Mouse (Mus musculus): ENCODE results near the gene Sbno1.
"Not testable (repeated sequence)": the region's sequence is repeated elsewhere in the genome, so short reads cannot be mapped to it uniquely, and the experiment has no call there.

The Sbno1 gene

DNA sequence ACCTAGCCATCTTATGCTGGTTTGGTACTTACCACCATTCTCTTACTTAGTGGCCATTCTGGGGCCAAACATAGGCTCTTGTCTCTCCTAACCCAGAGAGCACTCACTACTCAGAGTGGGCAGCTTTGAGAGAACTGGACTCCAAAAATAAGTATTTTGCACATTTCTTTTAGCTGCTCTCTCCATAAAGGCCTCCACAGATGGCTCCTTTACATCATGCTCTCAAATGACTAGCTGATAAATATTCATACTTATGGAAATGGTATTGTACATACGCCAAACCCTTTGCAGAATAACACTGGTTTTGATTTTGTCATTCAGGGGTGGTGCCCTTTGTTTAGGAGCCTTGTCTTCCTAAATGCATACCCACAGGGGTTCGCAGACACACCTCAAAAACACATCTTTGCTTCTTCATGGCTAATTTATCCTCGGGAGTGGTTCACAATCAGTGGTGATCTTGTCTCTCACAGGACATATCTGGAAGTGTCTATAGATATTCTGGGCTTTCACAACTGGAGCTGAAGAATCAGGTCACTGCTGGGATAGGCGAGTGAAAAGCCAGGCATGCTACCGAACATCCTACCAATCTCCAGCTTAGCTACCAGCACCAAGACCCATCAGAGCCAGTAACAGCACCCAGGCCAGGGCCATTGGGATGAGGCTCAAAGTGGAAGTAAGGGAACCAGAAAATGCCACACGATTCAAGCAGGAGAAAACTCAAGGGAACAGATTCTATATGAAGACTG, 61.5 kb downstream of the Sbno1 start:
- DNase-seq = no peak

GRCm38 (mm10) chr5:124362982-124363381, 62.8 kb downstream of the Sbno1 start, which contains the start of gene Cdk2ap1:
TSS of gene Cdk2ap1 (minus strand) at chr5:124363082.
- DNase-seq = not testable (repeated sequence)

GRCm38 (mm10) chr5:124359641-124360040, 66.2 kb downstream of the Sbno1 start:
- no peak for DNase-seq

GRCm38 (mm10) chr5:124356695-124357094, 69.1 kb downstream of the Sbno1 start:
- peak; percentile 23 for DNase-seq

DNA sequence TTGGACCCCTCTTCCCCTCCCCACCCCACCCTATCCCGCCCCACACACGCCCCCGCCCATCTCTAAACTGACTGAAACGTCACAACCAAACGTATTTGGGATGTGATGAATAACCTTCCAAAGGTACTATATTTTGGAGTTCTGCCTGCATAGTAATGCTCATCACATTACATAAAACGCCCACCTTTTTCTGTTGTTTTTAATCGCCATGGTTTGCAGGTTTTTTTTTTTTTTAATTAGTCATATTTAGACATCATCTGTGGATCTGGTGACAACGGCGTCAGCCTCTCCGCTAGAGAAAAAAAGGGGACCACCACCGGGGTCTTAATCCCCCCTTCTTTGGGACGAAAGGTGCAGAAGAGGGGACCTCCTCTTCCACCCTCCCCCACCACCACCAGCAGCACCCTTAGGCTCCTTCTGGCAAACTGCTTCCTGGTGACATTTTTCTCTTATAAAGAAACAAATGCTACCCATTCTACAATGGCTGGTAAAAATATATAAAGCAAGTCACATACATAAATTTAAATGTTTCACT, 70.3 kb downstream of the Sbno1 start:
- no peak for DNase-seq

- peak; percentile 52 for DNase-seq
Observed at GRCm38 (mm10) chr5:124354574-124355424, 71.0 kb downstream of the Sbno1 start.

DNA sequence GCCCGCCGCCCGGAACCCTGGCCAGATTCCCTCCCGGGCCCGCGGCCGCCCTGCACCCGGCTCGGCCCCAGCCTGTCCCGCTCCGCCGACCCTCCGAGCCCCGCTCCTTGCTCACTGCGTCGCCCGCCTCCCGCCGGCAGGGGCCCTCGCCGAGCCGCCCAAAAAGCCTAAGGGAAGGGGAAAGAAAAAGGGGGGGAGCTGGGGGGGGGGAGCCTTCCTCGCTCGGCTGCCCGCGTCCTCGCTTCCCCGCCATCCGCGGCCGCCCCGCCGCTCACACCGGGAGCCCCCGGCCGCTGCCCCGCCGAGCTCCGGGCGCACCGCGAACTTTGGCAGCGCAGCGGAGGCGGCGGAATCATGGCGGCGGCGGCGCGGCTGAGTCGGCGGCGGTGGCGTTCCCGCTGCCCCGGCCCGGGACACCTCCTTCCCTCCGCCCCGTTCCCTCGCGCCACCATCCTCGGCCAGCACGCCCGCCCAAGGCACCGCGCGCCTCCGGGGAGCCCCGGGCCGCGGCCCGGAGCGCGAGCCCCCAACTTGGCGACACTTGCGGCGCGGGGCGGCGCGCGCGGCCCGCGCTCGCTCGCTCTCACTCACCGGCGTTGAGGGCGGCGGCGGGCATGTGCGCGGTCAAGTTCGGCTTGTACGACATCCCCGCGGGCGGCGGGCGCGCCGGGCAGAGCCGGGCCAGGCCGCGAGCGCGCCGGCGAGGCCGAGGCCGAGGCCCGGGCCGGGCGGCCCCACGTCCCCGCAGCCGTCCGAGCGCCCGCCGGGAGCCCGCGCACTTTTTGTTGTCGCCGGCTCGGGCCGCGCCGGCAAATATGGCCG, 71.9 kb downstream of the Sbno1 start:
- DNase-seq = peak; percentile 78

- DNase-seq = no peak
Observed at GRCm38 (mm10) chr5:124353011-124353725, 72.6 kb downstream of the Sbno1 start.

- peak; percentile 76 for DNase-seq
Observed at GRCm38 (mm10) chr5:124352141-124352920, 73.5 kb downstream of the Sbno1 start.

GRCm38 (mm10) chr5:124351604-124352003, 74.2 kb downstream of the Sbno1 start:
- DNase-seq = no peak

- peak; percentile 18 for DNase-seq
Observed at GRCm38 (mm10) chr5:124351111-124351560, 74.7 kb downstream of the Sbno1 start.

DNA sequence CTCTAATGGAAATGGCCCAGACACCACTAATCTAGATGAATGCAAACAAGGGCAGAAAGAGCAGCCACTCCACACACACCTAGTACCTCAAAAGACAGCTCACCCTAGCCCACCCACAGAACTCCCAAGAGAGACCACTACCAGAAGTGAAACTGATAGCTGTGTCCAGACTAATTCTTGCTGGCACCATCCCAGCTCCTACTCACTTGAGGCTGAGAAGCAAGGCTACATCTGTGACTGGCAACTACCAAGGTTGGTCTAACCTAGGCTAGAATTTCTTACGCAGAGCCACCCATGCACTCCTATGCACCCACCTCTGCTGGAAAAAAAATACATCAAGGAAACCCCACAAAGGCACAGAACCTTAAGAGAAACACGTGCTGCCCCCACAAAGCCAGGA, 75.5 kb downstream of the Sbno1 start:
- no peak for DNase-seq

- no peak for DNase-seq
Observed at GRCm38 (mm10) chr5:124349196-124349595, 76.6 kb downstream of the Sbno1 start.

DNA sequence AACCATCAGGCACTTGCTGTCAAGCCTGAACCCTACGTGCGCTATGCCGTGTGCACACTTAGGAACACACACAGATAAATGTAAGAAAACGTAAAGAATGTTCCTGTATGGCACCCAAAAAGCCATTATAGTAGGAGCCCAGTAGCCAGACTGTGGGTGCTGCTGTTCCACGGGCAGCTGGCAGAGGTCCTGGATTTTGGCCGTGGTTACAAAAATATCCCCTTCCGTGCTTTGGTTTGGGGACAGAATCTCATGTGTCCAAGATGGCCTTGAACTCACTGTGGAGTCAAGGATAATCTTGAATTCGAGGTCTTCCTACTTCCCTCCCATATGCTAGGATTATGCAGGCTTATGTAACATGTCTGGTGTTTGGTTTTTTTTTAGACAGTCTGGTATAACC, 82.9 kb downstream of the Sbno1 start:
- DNase-seq = no peak

DNA sequence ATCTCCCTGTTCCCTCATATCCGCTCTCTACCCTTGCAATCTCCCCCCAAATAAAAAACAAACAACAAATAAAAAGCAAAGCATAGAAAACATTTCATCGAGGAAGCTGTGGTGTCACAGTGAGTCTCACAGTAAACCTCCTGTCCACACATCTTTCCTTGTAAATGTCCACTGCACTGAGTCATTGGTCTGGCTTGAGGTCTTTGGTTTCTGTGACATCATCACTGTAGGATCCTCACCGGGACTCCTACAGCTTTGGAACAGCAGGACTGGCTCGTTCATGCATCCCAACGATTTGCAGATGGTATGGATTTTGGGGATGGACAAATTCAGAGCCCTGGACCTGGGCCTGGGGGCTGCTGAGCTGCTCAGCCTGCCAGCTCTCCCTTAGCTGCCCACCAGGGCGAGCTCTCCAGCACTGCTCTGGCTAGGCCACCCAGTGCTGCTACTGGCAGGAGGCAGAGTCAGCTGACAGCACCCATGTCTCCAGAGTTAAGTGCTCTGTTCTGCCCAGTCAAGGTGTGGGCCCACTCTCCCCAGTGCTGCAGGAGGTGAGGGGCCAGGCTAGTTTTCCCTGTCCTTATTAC, 84.0 kb downstream of the Sbno1 start:
- peak; percentile 40 for DNase-seq

DNA sequence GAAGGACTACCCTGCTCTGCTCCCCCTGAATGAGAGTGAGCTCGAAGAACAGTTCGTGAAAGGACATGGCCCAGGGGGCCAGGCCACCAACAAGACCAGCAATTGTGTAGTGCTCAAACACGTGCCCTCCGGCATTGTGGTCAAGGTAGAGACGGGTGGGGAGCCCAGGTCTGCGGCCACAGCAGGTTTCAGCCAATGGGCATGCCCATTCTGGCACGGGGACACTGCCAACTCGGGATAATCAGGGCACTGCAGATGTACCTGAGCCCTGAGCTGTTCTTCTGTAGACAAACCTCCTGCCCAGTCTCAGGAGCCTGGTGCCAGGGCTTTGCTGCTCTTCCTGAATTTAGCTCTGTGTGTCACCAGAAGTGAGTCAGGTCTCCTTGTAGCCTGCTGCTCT, 87.0 kb downstream of the Sbno1 start:
- no peak for DNase-seq

GRCm38 (mm10) chr5:124337909-124338308, 87.9 kb downstream of the Sbno1 start:
- DNase-seq = no peak

- no peak for DNase-seq
Observed at GRCm38 (mm10) chr5:124337103-124337502, 88.7 kb downstream of the Sbno1 start.

DNA sequence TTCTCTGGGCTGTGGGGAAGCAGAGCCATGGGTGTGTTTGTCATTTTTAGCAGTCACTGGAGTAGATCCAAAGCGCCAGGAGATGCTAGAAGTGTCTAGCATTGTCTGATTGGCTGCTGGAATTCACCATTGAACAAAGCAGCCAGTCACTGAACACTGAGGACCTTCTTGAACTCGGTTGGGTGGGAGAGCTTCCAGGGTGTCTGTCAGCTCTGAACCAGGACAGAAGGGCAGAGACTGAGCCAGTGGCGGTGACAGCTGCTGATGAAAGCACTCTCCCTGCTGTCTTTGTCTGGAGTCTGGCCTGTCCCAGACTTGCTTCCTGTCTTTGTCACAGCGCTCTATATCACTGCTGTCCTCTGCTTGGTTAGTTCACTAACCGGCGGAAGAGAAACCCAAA, 91.4 kb downstream of the Sbno1 start:
- no peak for DNase-seq

DNA sequence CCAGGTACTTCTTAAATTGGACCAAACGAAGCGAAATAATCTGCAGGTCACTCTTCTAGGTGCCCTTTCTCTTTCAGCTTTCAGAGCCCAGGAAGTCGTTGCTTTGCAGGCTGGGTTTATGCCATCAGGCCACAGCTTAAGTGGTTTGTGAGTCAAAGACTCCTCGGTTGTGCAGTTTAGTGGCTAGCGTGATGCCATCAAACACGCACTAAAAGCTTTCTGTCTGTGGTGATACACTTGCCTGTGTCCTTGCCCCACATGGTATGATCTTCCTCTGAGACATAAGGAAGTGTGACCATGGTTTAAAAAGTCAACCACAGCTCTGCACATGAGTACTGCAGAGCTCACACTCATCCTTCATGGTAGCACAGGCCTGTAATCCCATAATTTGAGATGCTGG, 95.7 kb downstream of the Sbno1 start:
- DNase-seq = no peak

Measured in thymus, postnatal 25 days (tissue).